Mouse (Mus musculus): ENCODE measurements around the gene Bspry.
"Not testable (repeated sequence)": the region's sequence is repeated elsewhere in the genome, so short reads cannot be mapped to it uniquely, and the experiment has no call there.

Bspry gene

GRCm38 (mm10) chr4:62479937-62480708 is at the start of gene Bspry:
TSS of gene Bspry (plus strand) at chr4:62480053.
- peak in 1 of 2 experiments; percentile 35 for DNase-seq (ENCODE audit: low spot score in 2 of 2)

GRCm38 (mm10) chr4:62430678-62431077 is 49.2 kb upstream of the Bspry start:
- no peak for DNase-seq (ENCODE audit: low spot score in 2 of 2)

GRCm38 (mm10) chr4:62431522-62431921 is 48.3 kb upstream of the Bspry start:
- no peak for DNase-seq (ENCODE audit: low spot score in 2 of 2)

- DNase-seq (ENCODE audit: low spot score in 2 of 2), result no peak
These were observed 45.6 kb upstream of the Bspry start for GRCm38 (mm10) chr4:62433939-62434870.

- no peak for DNase-seq (ENCODE audit: low spot score in 2 of 2)
These were observed 44.8 kb upstream of the Bspry start, which contains the start of gene Rnf183 for GRCm38 (mm10) chr4:62435081-62435480. TSS of gene Rnf183 (minus strand) at chr4:62435252.

- no peak for DNase-seq (ENCODE audit: low spot score in 2 of 2)
These were observed 42.5 kb upstream of the Bspry start for GRCm38 (mm10) chr4:62437256-62437778.

GRCm38 (mm10) chr4:62437871-62438270 is 42.0 kb upstream of the Bspry start:
- DNase-seq (ENCODE audit: low spot score in 2 of 2), result no peak

- DNase-seq (ENCODE audit: low spot score in 2 of 2), result no peak
These were observed 40.1 kb upstream of the Bspry start for GRCm38 (mm10) chr4:62439793-62440192.

GRCm38 (mm10) chr4:62440544-62440943 is 39.3 kb upstream of the Bspry start:
- DNase-seq (ENCODE audit: low spot score in 2 of 2), result no peak

GRCm38 (mm10) chr4:62440986-62441385 is 38.9 kb upstream of the Bspry start:
- DNase-seq (ENCODE audit: low spot score in 2 of 2), result no peak

GRCm38 (mm10) chr4:62454995-62455394 is 24.9 kb upstream of the Bspry start:
- peak in 1 of 2 experiments; percentile 31 for DNase-seq (ENCODE audit: low spot score in 2 of 2)

GRCm38 (mm10) chr4:62459081-62459480 is 20.8 kb upstream of the Bspry start:
- no peak for DNase-seq (ENCODE audit: low spot score in 2 of 2)

- DNase-seq (ENCODE audit: low spot score in 2 of 2), result no peak
These were observed 19.5 kb upstream of the Bspry start for GRCm38 (mm10) chr4:62460348-62460747.

- no peak for DNase-seq (ENCODE audit: low spot score in 2 of 2)
These were observed 16.7 kb upstream of the Bspry start for GRCm38 (mm10) chr4:62463124-62463523.

GRCm38 (mm10) chr4:62468158-62468557 is 11.7 kb upstream of the Bspry start:
- no peak for DNase-seq (ENCODE audit: low spot score in 2 of 2)

GRCm38 (mm10) chr4:62470598-62471051 is 9.2 kb upstream of the Bspry start, which contains the start of gene Wdr31:
TSS of gene Wdr31 (minus strand) at chr4:62470896.
- peak; percentile 69 to 79 for DNase-seq (ENCODE audit: low spot score in 2 of 2)

- no peak for DNase-seq (ENCODE audit: low spot score in 2 of 2)
These were observed 7.8 kb upstream of the Bspry start for GRCm38 (mm10) chr4:62472071-62472470.

GRCm38 (mm10) chr4:62475131-62475530 is 4.7 kb upstream of the Bspry start:
- DNase-seq (ENCODE audit: low spot score in 2 of 2), result no peak

GRCm38 (mm10) chr4:62475793-62476192 is 4.1 kb upstream of the Bspry start:
- DNase-seq (ENCODE audit: low spot score in 2 of 2), result no peak

GRCm38 (mm10) chr4:62477542-62478244 is 2.2 kb upstream of the Bspry start:
- no peak for DNase-seq (ENCODE audit: low spot score in 2 of 2)

GRCm38 (mm10) chr4:62479593-62479936 is 288 bp upstream of the Bspry start:
- DNase-seq (ENCODE audit: low spot score in 2 of 2), result not testable (repeated sequence)
